Mouse (Mus musculus): ENCODE measurements around the gene Slc37a4.

DNA sequence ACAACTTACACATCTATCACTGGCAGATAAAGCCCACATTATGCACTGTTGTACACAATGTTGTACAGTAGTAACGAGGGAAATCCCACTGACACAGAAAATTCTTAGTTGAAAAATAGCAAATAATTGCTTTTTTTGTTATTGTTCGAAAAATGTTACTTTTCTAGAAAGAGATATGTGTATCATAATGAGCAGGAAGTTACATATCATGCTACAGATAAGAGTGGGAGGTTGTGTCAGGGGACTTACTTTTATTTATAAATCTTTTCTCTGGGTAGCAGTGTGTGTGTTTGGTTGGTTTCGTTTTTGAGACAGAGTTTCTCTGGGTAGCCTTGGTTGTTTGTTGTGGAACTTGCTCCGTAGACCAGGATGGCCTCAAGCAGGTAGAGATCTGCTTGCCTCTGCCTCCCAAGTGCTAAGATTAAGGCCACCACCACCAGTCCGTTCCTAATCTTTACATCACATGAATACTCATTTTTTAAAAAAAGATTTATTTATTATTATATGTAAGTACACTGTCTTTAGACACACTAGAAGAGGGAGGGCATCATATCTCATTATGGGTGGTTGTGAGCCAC is 18.4 kb upstream of the Slc37a4 start:
- no peak for TF ChIP-seq CTCF (IDR thresholded peaks at IDR 0.05; ENCODE audit: low read depth, low read length)
- no peak for TF ChIP-seq POLR2A (IDR thresholded peaks at IDR 0.05; ENCODE audit: borderline replicate concordance, low read depth, low read length)

Data from bone marrow macrophage, adult 2 months (primary cell).